Mouse (Mus musculus) heart, adult 2 months (tissue): ENCODE results near the gene Gm21969. TPM values are rescaled to one million over a fixed set of nuclear protein-coding genes. Genes with fewer than 3 reads are reported as not detected.

Experiments
- DNase-seq, 2 experiments: peaks; one replicate each; pipeline ENCODE4 v3.0.0; 2021
- H3K27ac ChIP-seq: fragments of 200-600 bp; 2 replicates; pipeline ENCODE4 v1.8.1; 2022
- H3K27me3 ChIP-seq: fragments of 200-500 bp; 2 replicates; pipeline ENCODE4 v1.6.1; 2012; ENCODE audit warnings: mild to moderate bottlenecking, low read length, inconsistent platforms, mixed read lengths; ENCODE audit not compliant: control insufficient read depth, insufficient read depth
- H3K36me3 ChIP-seq: fragments of 200-500 bp; 2 replicates; pipeline ENCODE4 v1.6.1; 2012; ENCODE audit warnings: low read length, inconsistent platforms; ENCODE audit not compliant: control insufficient read depth, insufficient read depth
- H3K4me1 ChIP-seq: fragments of 200-500 bp; 2 replicates; pipeline ENCODE4 v1.6.1; 2011; ENCODE audit warnings: low read length; ENCODE audit not compliant: control insufficient read depth, insufficient read depth
- H3K4me3 ChIP-seq: fragments of 200-600 bp; 2 replicates; pipeline ENCODE4 v1.8.1; 2022
- H3K79me2 ChIP-seq: fragments of 200-500 bp; replicated peaks from 2 replicates; pipeline ENCODE4 v1.6.1; 2012; ENCODE audit warnings: mild to moderate bottlenecking, inconsistent platforms, low read length, moderate library complexity, mixed read lengths; ENCODE audit not compliant: control insufficient read depth, insufficient read depth
- H3K9ac ChIP-seq: fragments of 200-500 bp; 2 replicates; pipeline ENCODE4 v1.6.1; 2012; ENCODE audit warnings: low read depth, mild to moderate bottlenecking, control low read depth, inconsistent platforms, low read length, mixed read lengths
- CTCF ChIP-seq: fragments of 200-600 bp; IDR thresholded peaks from 2 replicates; pipeline ENCODE4 v1.8.1; 2022; ENCODE audit warnings: antibody characterized with exemption, mild to moderate bottlenecking, moderate library complexity
- EP300 ChIP-seq: fragments of 200-500 bp; IDR thresholded peaks from 2 replicates; pipeline ENCODE4 v1.6.1; 2011; ENCODE audit warnings: low read depth, low read length, control low read depth; ENCODE audit not compliant: insufficient read depth
- POLR2A ChIP-seq: fragments of 200-500 bp; IDR thresholded peaks from 2 replicates; pipeline ENCODE4 v1.6.1; 2011; ENCODE audit warnings: mild to moderate bottlenecking, low read depth, low read length, control low read depth; ENCODE audit not compliant: insufficient read depth
- WGBS: fragments of 180-500 bp; shearing (Covaris S2); methylation state at CpG from one replicate; pipeline ENCODE4 v1.1.7; 2018; 5-methylcytosine and 5-hydroxymethylcytosine counted together
- intact Hi-C: fragments of 180-260 bp; cut with DNase I; formaldehyde crosslinking; loops from one replicate; pipeline ENCODE4 v1.15.1; 2025
- polyA plus RNA-seq: library from polyadenylated mRNA; depleted of rRNA; stranded (reverse); fragments of >200 nt; gene quantifications from 2 replicates; pipeline ENCODE4 v1.2.3, GENCODE M21; 2012
- total RNA-seq, 2 experiments: library from RNA; stranded (reverse); gene quantifications; 2 replicates each; pipeline ENCODE4 v1.2.3; 2021

The Gm21969 gene
- total and polyA plus RNA-seq, 3 experiments, result not detected

- no peaks in the 10 kb centered on the region for H3K27me3 ChIP-seq
- no peaks in the 10 kb centered on the region for H3K4me1 ChIP-seq
- no peak overlapping the region for H3K27ac ChIP-seq
- H3K4me3 ChIP-seq, result no peak overlapping the region
- intact Hi-C loops, result no loop called here
- H3K36me3 ChIP-seq, result no peaks in the 10 kb centered on the region
- DNase-seq, result no peak
- no peak overlapping the region for H3K9ac ChIP-seq
- no peak for TF ChIP-seq EP300
- TF ChIP-seq POLR2A, result no peak
- no peak for TF ChIP-seq CTCF
- 69% methylated on average over 9 of the region's 9 CpGs for WGBS
- no peaks in the 10 kb centered on the region for H3K79me2 ChIP-seq
Measured at GRCm38 (mm10) chr4:139688058-139688457, 85.1 kb downstream of the Gm21969 start.

GRCm38 (mm10) chr4:139689627-139690269 lies 86.8 kb downstream of the Gm21969 start:
- WGBS, result 25% methylated on average over 7 of the region's 7 CpGs
- TF ChIP-seq CTCF (no peak), EP300 (no peak), POLR2A (no peak)
- H3K4me3 ChIP-seq, result no peak overlapping the region
- intact Hi-C loops, result no loop called here
- no peaks in the 10 kb centered on the region for H3K79me2 ChIP-seq
- no peaks in the 10 kb centered on the region for H3K27me3 ChIP-seq
- H3K9ac ChIP-seq, result no peak overlapping the region
- no peaks in the 10 kb centered on the region for H3K36me3 ChIP-seq
- no peak overlapping the region for H3K27ac ChIP-seq
- no peak for DNase-seq
- no peaks in the 10 kb centered on the region for H3K4me1 ChIP-seq

GRCm38 (mm10) chr4:139693315-139693714 lies 90.3 kb downstream of the Gm21969 start:
- Histone ChIP-seq H3K27ac (no peak overlapping the region), H3K36me3 (no peaks in the 10 kb centered on the region), H3K4me1 (no peaks in the 10 kb centered on the region), H3K4me3 (no peak overlapping the region), H3K9ac (no peak overlapping the region), H3K79me2 (no peaks in the 10 kb centered on the region), H3K27me3 (no peaks in the 10 kb centered on the region)
- DNase-seq, result no peak
- intact Hi-C loops, result no loop called here
- 45% methylated on average over 5 of the region's 5 CpGs for whole genome bisulfite sequencing
- TF ChIP-seq CTCF (no peak), POLR2A (no peak), EP300 (no peak)

GRCm38 (mm10) chr4:139697755-139698154 lies 94.8 kb downstream of the Gm21969 start:
- no peak for DNase-seq
- no peak overlapping the region for H3K27ac ChIP-seq
- WGBS, result 10% methylated on average over 9 of the region's 9 CpGs
- H3K9ac ChIP-seq, result no peak overlapping the region
- no peaks in the 10 kb centered on the region for H3K27me3 ChIP-seq
- no peak overlapping the region for H3K4me3 ChIP-seq
- TF ChIP-seq POLR2A (no peak), CTCF (no peak), EP300 (no peak)
- no peaks in the 10 kb centered on the region for H3K79me2 ChIP-seq
- no peaks in the 10 kb centered on the region for H3K4me1 ChIP-seq
- intact Hi-C loops, result no loop called here
- H3K36me3 ChIP-seq, result no peaks in the 10 kb centered on the region

GRCm38 (mm10) chr4:139698602-139699001 lies 95.6 kb downstream of the Gm21969 start:
- H3K27ac ChIP-seq, result no peak overlapping the region
- H3K79me2 ChIP-seq, result no peaks in the 10 kb centered on the region
- 61% methylated on average over 8 of the region's 8 CpGs for WGBS
- no peaks in the 10 kb centered on the region for H3K36me3 ChIP-seq
- no peak overlapping the region for H3K9ac ChIP-seq
- H3K4me1 ChIP-seq, result no peaks in the 10 kb centered on the region
- H3K27me3 ChIP-seq, result no peaks in the 10 kb centered on the region
- DNase-seq, result no peak
- H3K4me3 ChIP-seq, result no peak overlapping the region
- no peak for TF ChIP-seq EP300
- intact Hi-C loops, result no loop called here

GRCm38 (mm10) chr4:139702914-139703313 lies 99.9 kb downstream of the Gm21969 start:
- no peak overlapping the region for H3K9ac ChIP-seq
- TF ChIP-seq EP300 (no peak), CTCF (no peak), POLR2A (no peak)
- intact Hi-C loops, result no loop called here
- DNase-seq, result no peak
- H3K27me3 ChIP-seq, result no peaks in the 10 kb centered on the region
- WGBS, result 45% methylated on average over 4 of the region's 4 CpGs
- H3K79me2 ChIP-seq, result no peaks in the 10 kb centered on the region
- no peak overlapping the region for H3K27ac ChIP-seq
- no peak overlapping the region for H3K4me3 ChIP-seq
- no peaks in the 10 kb centered on the region for H3K36me3 ChIP-seq
- H3K4me1 ChIP-seq, result no peaks in the 10 kb centered on the region
